Mouse (Mus musculus) kidney, postnatal 0 days (tissue): ENCODE measurements at regions not wholly inside any gene's neighbourhood (a gene's known extent, or its start where the extent isn't known, plus 50 kb on each side); places are given as distances from the start of the nearest gene placed in this dataset.

Source experiments
- ATAC-seq: fragments of 200-750 bp; cut with Nextera tagmentation; replicated peaks from 2 replicates; pipeline ENCODE4 v1.8.0; 2017; ENCODE audit warnings: low read depth, moderate number of reproducible peaks, moderate TSS enrichment, moderate library complexity; ENCODE audit not compliant: low FRiP score
- DNase-seq: peaks from one replicate; pipeline ENCODE4 v3.0.0-alpha.2; 2016; ENCODE audit warnings: low spot score
- H3K27ac ChIP-seq: fragments of 300-500 bp; sonication (generic); 2 replicates; pipeline ENCODE4 v1.5.1; 2014; ENCODE audit warnings: mild to moderate bottlenecking
- H3K27me3 ChIP-seq: fragments of 300-500 bp; sonication (generic); 2 replicates; pipeline ENCODE4 v1.6.1; 2014; ENCODE audit warnings: low read length, mixed read lengths; ENCODE audit not compliant: insufficient read depth
- H3K36me3 ChIP-seq: fragments of 300-500 bp; sonication (generic); 2 replicates; pipeline ENCODE4 v1.6.1; 2014; ENCODE audit warnings: low read length, mixed read lengths; ENCODE audit not compliant: insufficient read depth
- H3K4me1 ChIP-seq: fragments of 300-500 bp; sonication (generic); replicated peaks from 2 replicates; pipeline ENCODE4 v1.6.1; 2014; ENCODE audit warnings: antibody characterized with exemption, low read length, mixed read lengths; ENCODE audit not compliant: insufficient read depth
- H3K4me2 ChIP-seq: fragments of 300-500 bp; sonication (generic); 2 replicates; pipeline ENCODE4 v1.6.1; 2014; ENCODE audit warnings: mild to moderate bottlenecking, low read length, moderate library complexity, mixed read lengths
- H3K4me3 ChIP-seq: fragments of 300-500 bp; sonication (generic); replicated peaks from 2 replicates; pipeline ENCODE4 v1.5.1; 2014; ENCODE audit warnings: low read depth, low read length
- H3K9ac ChIP-seq: fragments of 300-500 bp; sonication (generic); 2 replicates; pipeline ENCODE4 v1.6.1; 2014; ENCODE audit warnings: low read depth, low read length
- H3K9me3 ChIP-seq: fragments of 300-500 bp; sonication (generic); replicated peaks from 2 replicates; pipeline ENCODE4 v1.6.1; 2016; ENCODE audit warnings: low read length, inconsistent platforms, mixed read lengths
- CTCF ChIP-seq: IDR thresholded peaks from 2 replicates; pipeline ENCODE4 v1.5.1; 2016; ENCODE audit warnings: antibody characterized with exemption, low read depth, mild to moderate bottlenecking, moderate library complexity
- WGBS: fragments of 180-500 bp; shearing (Covaris S2); extraction: QIAGEN DNeasy Blood & Tissue Kit; methylation state at CpG from one replicate; pipeline ENCODE4 v1.1.7; 2014; 5-methylcytosine and 5-hydroxymethylcytosine counted together

GRCm38 (mm10) chr12:107036357-107036756 lies 452.1 kb upstream of the 3110018I06Rik start:
- TF ChIP-seq CTCF: no peak
- Histone ChIP-seq H3K36me3 (no peaks in the 10 kb centered on the region), H3K27ac (no peak overlapping the region), H3K9me3 (no peaks in the 10 kb centered on the region), H3K27me3 (no peaks in the 10 kb centered on the region), H3K4me2 (no peak overlapping the region), H3K4me1 (no peaks in the 10 kb centered on the region), H3K4me3 (no peak overlapping the region), H3K9ac (no peak overlapping the region)
- DNase-seq (no peak), ATAC-seq (no peak)
- WGBS: 71% methylated on average over 6 of the region's 6 CpGs

GRCm38 (mm10) chr12:107041927-107042652 lies 446.3 kb upstream of the 3110018I06Rik start:
- H3K9ac ChIP-seq: no peak overlapping the region
- no peaks in the 10 kb centered on the region for H3K4me1 ChIP-seq
- ATAC-seq: no peak
- no peak overlapping the region for H3K27ac ChIP-seq
- WGBS: 62% methylated on average over 13 of the region's 13 CpGs
- H3K36me3 ChIP-seq: no peaks in the 10 kb centered on the region
- no peak for DNase-seq
- no peaks in the 10 kb centered on the region for H3K9me3 ChIP-seq
- H3K4me2 ChIP-seq: no peak overlapping the region
- H3K4me3 ChIP-seq: no peak overlapping the region
- no peaks in the 10 kb centered on the region for H3K27me3 ChIP-seq
- no peak for TF ChIP-seq CTCF

- H3K9me3 ChIP-seq: no peaks in the 10 kb centered on the region
- H3K9ac ChIP-seq: no peak overlapping the region
- no peak for ATAC-seq
- no peaks in the 10 kb centered on the region for H3K4me1 ChIP-seq
- no peak overlapping the region for H3K4me3 ChIP-seq
- DNase-seq: no peak
- WGBS: 88% methylated on average over 3 of the region's 3 CpGs
- no peak overlapping the region for H3K27ac ChIP-seq
- TF ChIP-seq CTCF: no peak
- H3K36me3 ChIP-seq: no peaks in the 10 kb centered on the region
- H3K4me2 ChIP-seq: no peak overlapping the region
- no peaks in the 10 kb centered on the region for H3K27me3 ChIP-seq
Measured at GRCm38 (mm10) chr12:107046496-107046895, 441.9 kb upstream of the 3110018I06Rik start.

GRCm38 (mm10) chr12:107047059-107047531 lies 441.3 kb upstream of the 3110018I06Rik start:
- H3K27ac ChIP-seq: no peak overlapping the region
- no peaks in the 10 kb centered on the region for H3K4me1 ChIP-seq
- DNase-seq (peak; percentile 10), ATAC-seq (no peak)
- no peak overlapping the region for H3K4me3 ChIP-seq
- H3K9me3 ChIP-seq: no peaks in the 10 kb centered on the region
- no peak overlapping the region for H3K9ac ChIP-seq
- no peaks in the 10 kb centered on the region for H3K27me3 ChIP-seq
- 58% methylated on average over 13 of the region's 13 CpGs for WGBS
- peak overlapping the region; percentile 18; the same call in 1 of the 2 replicates for H3K4me2 ChIP-seq
- H3K36me3 ChIP-seq: no peaks in the 10 kb centered on the region
- TF ChIP-seq CTCF: no peak

- TF ChIP-seq CTCF: no peak
- DNase-seq: no peak
- Histone ChIP-seq H3K36me3 (no peaks in the 10 kb centered on the region), H3K9ac (no peak overlapping the region), H3K4me1 (no peaks in the 10 kb centered on the region), H3K27ac (no peak overlapping the region), H3K27me3 (no peaks in the 10 kb centered on the region), H3K9me3 (no peaks in the 10 kb centered on the region), H3K4me3 (no peak overlapping the region), H3K4me2 (no peak overlapping the region)
- ATAC-seq: no peak
- WGBS: 75% methylated on average over 7 of the region's 7 CpGs
Measured at GRCm38 (mm10) chr12:107050891-107051635, 437.4 kb upstream of the 3110018I06Rik start.

GRCm38 (mm10) chr12:107052136-107052535 lies 436.3 kb upstream of the 3110018I06Rik start:
- H3K4me3 ChIP-seq: no peak overlapping the region
- ATAC-seq (no peak), DNase-seq (no peak)
- no peaks in the 10 kb centered on the region for H3K9me3 ChIP-seq
- H3K27me3 ChIP-seq: no peaks in the 10 kb centered on the region
- H3K36me3 ChIP-seq: no peaks in the 10 kb centered on the region
- H3K27ac ChIP-seq: no peak overlapping the region
- H3K4me2 ChIP-seq: no peak overlapping the region
- no peaks in the 10 kb centered on the region for H3K4me1 ChIP-seq
- H3K9ac ChIP-seq: no peak overlapping the region
- no peak for TF ChIP-seq CTCF
- WGBS: 92% methylated on average over 6 of the region's 6 CpGs
